In genomic region chr9:42396141-42396540, GRCm38 (mm10) we compare ENCODE assay signal across 18 mouse cellular contexts. TPM values are rescaled to one million over a fixed set of nuclear protein-coding genes. Genes with fewer than 3 reads are reported as not detected.
"Had no signal": no experiment of that assay in that cellular context is flagged by ENCODE, and none has a peak within 500 bp of the region (broad histone marks: within the 10 kb centered on the region; RNA-seq: fewer than 3 reads in every experiment).

No protein-coding gene starts in this region.

- DNase-seq: lung, adult 2 months; lung, postnatal 14 days; lung, postnatal 36 days; right cerebral cortex, postnatal 14 days; thymus, adult 18-20 months; thymus, postnatal 14 days; thymus, postnatal 36 days had no signal

- H3K27ac ChIP-seq: lung, embryonic 15.5 days; macrophage; midbrain, embryonic 13.5 days; midbrain, embryonic 15.5 days; neural tube, embryonic 12.5 days had no signal

- H3K9me3 ChIP-seq: lung, embryonic 15.5 days; megakaryocyte, embryonic 14.5 days; midbrain, embryonic 13.5 days; midbrain, embryonic 15.5 days; neural tube, embryonic 12.5 days had no signal

- H3K4me3 ChIP-seq: lung, embryonic 15.5 days; midbrain, embryonic 13.5 days; midbrain, embryonic 15.5 days; neural tube, embryonic 12.5 days had no signal

- H3K4me2 ChIP-seq: lung, embryonic 15.5 days; midbrain, embryonic 11.5 days; midbrain, embryonic 13.5 days; midbrain, embryonic 15.5 days; neural tube, embryonic 12.5 days had no signal

- H3K9ac ChIP-seq: lung, embryonic 15.5 days; midbrain, embryonic 13.5 days; midbrain, embryonic 15.5 days; neural tube, embryonic 12.5 days had no signal

- ATAC-seq: lung, postnatal 0 days; midbrain, embryonic 13.5 days; midbrain, embryonic 15.5 days had no signal

- H3K36me3 ChIP-seq: lung, embryonic 15.5 days; midbrain, embryonic 13.5 days; midbrain, embryonic 15.5 days; neural tube, embryonic 12.5 days had no signal

- H3K27me3 ChIP-seq: lung, embryonic 15.5 days; midbrain, embryonic 13.5 days; midbrain, embryonic 15.5 days had no signal

- H3K4me1 ChIP-seq: lung, embryonic 15.5 days; megakaryocyte, embryonic 14.5 days; neural tube, embryonic 12.5 days had no signal

RNA-seq across cellular contexts. Expression of gene Tecta, which starts 3.6 kb away (rescaled TPM):
- total RNA-seq: megakaryocyte progenitor cell, adult 5-6 weeks; monocyte, adult 5-6 weeks; neutrophil, adult 5-6 weeks had no signal
- polyA plus RNA-seq: lung, embryonic 15.5 days; macrophage had no signal
